Mouse (Mus musculus): ENCODE data around the gene Btf3. TPM values are rescaled to one million over a fixed set of nuclear protein-coding genes. Genes with fewer than 3 reads are reported as not detected.
A peak's percentile ranks its signal among the peaks of the same experiment; 100 is the strongest.

The Btf3 gene
- polyA plus RNA-seq, 1 experiment from 2014 or later = 615 TPM

GRCm38 (mm10) chr13:98325034-98325433 is 8.2 kb upstream of the Btf3 start:
- ATAC-seq (ENCODE audit: low FRiP score) = no peak
- H3K9ac ChIP-seq = no peak overlapping the region
- WGBS = 88% methylated on average over 11 of the region's 11 CpGs

GRCm38 (mm10) chr13:98317911-98318310 is 1.1 kb upstream of the Btf3 start:
- H3K27ac ChIP-seq = no peak overlapping the region
- H3K4me2 ChIP-seq = peak overlapping the region; percentile 66
- peaks cover 9% of the 10 kb centered on the region for H3K36me3 ChIP-seq
- WGBS = 84% methylated on average over 6 of the region's 6 CpGs
- no peaks in the 10 kb centered on the region for H3K9me3 ChIP-seq
- H3K27me3 ChIP-seq = no peaks in the 10 kb centered on the region
- H3K4me3 ChIP-seq = peak overlapping the region; percentile 98; the same call in 1 of the 2 replicates
- H3K9ac ChIP-seq = no peak overlapping the region
- no peak for ATAC-seq (ENCODE audit: low FRiP score)
- H3K4me1 ChIP-seq (replicated peaks) = peaks cover 25% of the 10 kb centered on the region

More at GRCm38 (mm10) chr13:98325034-98325433, 8.2 kb upstream of the Btf3 start:
- Histone ChIP-seq H3K4me3 (no peak overlapping the region), H3K9me3 (no peaks in the 10 kb centered on the region), H3K4me1 (replicated peaks) (no peaks in the 10 kb centered on the region), H3K27me3 (no peaks in the 10 kb centered on the region), H3K4me2 (no peak overlapping the region), H3K36me3 (peaks cover 4% of the 10 kb centered on the region), H3K27ac (no peak overlapping the region)

GRCm38 (mm10) chr13:98317246-98317677 is 456 bp upstream of the Btf3 start:
- WGBS = 2% methylated on average over 16 of the region's 16 CpGs
- ATAC-seq (ENCODE audit: low FRiP score) = no peak
- Histone ChIP-seq H3K36me3 (peaks cover 14% of the 10 kb centered on the region), H3K9ac (peak overlapping the region; percentile 95), H3K4me1 (replicated peaks) (peaks cover 25% of the 10 kb centered on the region), H3K4me3 (peak overlapping the region; percentile 98), H3K27ac (peak overlapping the region; percentile 92), H3K4me2 (peak overlapping the region; percentile 66), H3K27me3 (no peaks in the 10 kb centered on the region), H3K9me3 (no peaks in the 10 kb centered on the region)

GRCm38 (mm10) chr13:98316140-98316479 is 696 bp downstream of the Btf3 start:
- peaks cover 25% of the 10 kb centered on the region for H3K4me1 ChIP-seq (replicated peaks)
- peak overlapping the region; percentile 92 for H3K27ac ChIP-seq
- peak overlapping the region; percentile 98 for H3K4me3 ChIP-seq
- no peaks in the 10 kb centered on the region for H3K27me3 ChIP-seq
- H3K9me3 ChIP-seq = no peaks in the 10 kb centered on the region
- peak overlapping the region; percentile 95 for H3K9ac ChIP-seq
- ATAC-seq (ENCODE audit: low FRiP score) = no peak
- WGBS = under 1% methylated on average over 16 of the region's 17 CpGs
- peaks cover 26% of the 10 kb centered on the region for H3K36me3 ChIP-seq
- H3K4me2 ChIP-seq = peak overlapping the region; percentile 76

GRCm38 (mm10) chr13:98315124-98315523 is 1.7 kb downstream of the Btf3 start:
- H3K27ac ChIP-seq = no peak overlapping the region
- no peak overlapping the region for H3K9ac ChIP-seq
- peaks cover 35% of the 10 kb centered on the region for H3K36me3 ChIP-seq
- no peaks in the 10 kb centered on the region for H3K9me3 ChIP-seq
- ATAC-seq (ENCODE audit: low FRiP score) = no peak
- peak overlapping the region; percentile 76 for H3K4me2 ChIP-seq
- H3K4me3 ChIP-seq = peak overlapping the region; percentile 4
- WGBS = 86% methylated on average over 4 of the region's 4 CpGs
- peaks cover 25% of the 10 kb centered on the region for H3K4me1 ChIP-seq (replicated peaks)
- H3K27me3 ChIP-seq = no peaks in the 10 kb centered on the region

- Histone ChIP-seq H3K9me3 (no peaks in the 10 kb centered on the region), H3K27ac (no peak overlapping the region), H3K27me3 (no peaks in the 10 kb centered on the region), H3K4me1 (replicated peaks) (peaks cover 25% of the 10 kb centered on the region), H3K4me3 (no peak overlapping the region), H3K9ac (no peak overlapping the region), H3K4me2 (no peak overlapping the region), H3K36me3 (peaks cover 47% of the 10 kb centered on the region)
- no peak for ATAC-seq (ENCODE audit: low FRiP score)
- 78% methylated on average over 7 of the region's 7 CpGs for WGBS
Observed at GRCm38 (mm10) chr13:98313631-98314030, 3.2 kb downstream of the Btf3 start.

GRCm38 (mm10) chr13:98311597-98311996 is 5.2 kb downstream of the Btf3 start:
- Histone ChIP-seq H3K9ac (no peak overlapping the region), H3K27ac (no peak overlapping the region), H3K36me3 (peaks cover 59% of the 10 kb centered on the region), H3K4me3 (no peak overlapping the region), H3K27me3 (no peaks in the 10 kb centered on the region), H3K4me2 (no peak overlapping the region), H3K4me1 (replicated peaks) (peaks cover 21% of the 10 kb centered on the region), H3K9me3 (no peaks in the 10 kb centered on the region)
- 98% methylated on average over 5 of the region's 5 CpGs for WGBS
- ATAC-seq (ENCODE audit: low FRiP score) = no peak

- no peaks in the 10 kb centered on the region for H3K9me3 ChIP-seq
- no peak overlapping the region for H3K9ac ChIP-seq
- H3K36me3 ChIP-seq = peaks cover 58% of the 10 kb centered on the region
- no peak overlapping the region for H3K4me2 ChIP-seq
- H3K27ac ChIP-seq = no peak overlapping the region
- no peak overlapping the region for H3K4me3 ChIP-seq
- H3K4me1 ChIP-seq (replicated peaks) = peaks cover 2% of the 10 kb centered on the region; the same call in 1 of the 2 replicates
- ATAC-seq (ENCODE audit: low FRiP score) = no peak
- 90% methylated on average over 4 of the region's 4 CpGs for WGBS
- no peaks in the 10 kb centered on the region for H3K27me3 ChIP-seq
Observed at GRCm38 (mm10) chr13:98308724-98309123, 8.1 kb downstream of the Btf3 start.

GRCm38 (mm10) chr13:98308004-98308403 is 8.8 kb downstream of the Btf3 start:
- no peaks in the 10 kb centered on the region for H3K27me3 ChIP-seq
- no peaks in the 10 kb centered on the region for H3K9me3 ChIP-seq
- no peak overlapping the region for H3K4me3 ChIP-seq
- no peak overlapping the region for H3K9ac ChIP-seq
- 86% methylated on average over 5 of the region's 5 CpGs for WGBS
- H3K4me2 ChIP-seq = no peak overlapping the region
- no peak for ATAC-seq (ENCODE audit: low FRiP score)
- H3K4me1 ChIP-seq (replicated peaks) = no peaks in the 10 kb centered on the region; the same call in 1 of the 2 replicates
- peaks cover 51% of the 10 kb centered on the region for H3K36me3 ChIP-seq
- H3K27ac ChIP-seq = no peak overlapping the region

- no peak overlapping the region for H3K9ac ChIP-seq
- WGBS = 60% methylated on average over 14 of the region's 14 CpGs
- no peaks in the 10 kb centered on the region for H3K9me3 ChIP-seq
- no peak overlapping the region for H3K27ac ChIP-seq
- H3K4me2 ChIP-seq = no peak overlapping the region
- no peaks in the 10 kb centered on the region for H3K27me3 ChIP-seq
- no peaks in the 10 kb centered on the region; the same call in 1 of the 2 replicates for H3K4me1 ChIP-seq (replicated peaks)
- no peak overlapping the region for H3K4me3 ChIP-seq
- peaks cover 42% of the 10 kb centered on the region for H3K36me3 ChIP-seq
- no peak for ATAC-seq (ENCODE audit: low FRiP score)
Observed at GRCm38 (mm10) chr13:98306852-98307475, 9.8 kb downstream of the Btf3 start.

- no peaks in the 10 kb centered on the region; the same call in 1 of the 2 replicates for H3K4me1 ChIP-seq (replicated peaks)
- H3K4me3 ChIP-seq = no peak overlapping the region
- WGBS = 37% methylated on average over 5 of the region's 5 CpGs
- H3K4me2 ChIP-seq = no peak overlapping the region
- H3K27ac ChIP-seq = peak overlapping the region; percentile 52
- 0 out of 2 replicates have a peak, but pooled peaks have one; percentile 24 for ATAC-seq (ENCODE audit: low FRiP score)
- H3K9ac ChIP-seq = no peak overlapping the region
- no peaks in the 10 kb centered on the region for H3K9me3 ChIP-seq
- peaks cover 36% of the 10 kb centered on the region for H3K36me3 ChIP-seq
- no peaks in the 10 kb centered on the region for H3K27me3 ChIP-seq
Observed at GRCm38 (mm10) chr13:98306393-98306792, 10.4 kb downstream of the Btf3 start.

GRCm38 (mm10) chr13:98305257-98305656 is 11.5 kb downstream of the Btf3 start:
- no peaks in the 10 kb centered on the region for H3K9me3 ChIP-seq
- H3K4me3 ChIP-seq = no peak overlapping the region
- no peaks in the 10 kb centered on the region; the same call in 1 of the 2 replicates for H3K4me1 ChIP-seq (replicated peaks)
- H3K27me3 ChIP-seq = no peaks in the 10 kb centered on the region
- H3K4me2 ChIP-seq = no peak overlapping the region
- H3K9ac ChIP-seq = no peak overlapping the region
- ATAC-seq (ENCODE audit: low FRiP score) = no peak
- WGBS = 89% methylated on average over 9 of the region's 9 CpGs
- H3K27ac ChIP-seq = no peak overlapping the region
- H3K36me3 ChIP-seq = peaks cover 25% of the 10 kb centered on the region
